Mouse (Mus musculus): ENCODE data around the gene Sfxn3. TPM values are rescaled to one million over a fixed set of nuclear protein-coding genes. Genes with fewer than 3 reads are reported as not detected.

Sfxn3 gene
- polyA plus RNA-seq, 1 experiment, result not detected

DNA sequence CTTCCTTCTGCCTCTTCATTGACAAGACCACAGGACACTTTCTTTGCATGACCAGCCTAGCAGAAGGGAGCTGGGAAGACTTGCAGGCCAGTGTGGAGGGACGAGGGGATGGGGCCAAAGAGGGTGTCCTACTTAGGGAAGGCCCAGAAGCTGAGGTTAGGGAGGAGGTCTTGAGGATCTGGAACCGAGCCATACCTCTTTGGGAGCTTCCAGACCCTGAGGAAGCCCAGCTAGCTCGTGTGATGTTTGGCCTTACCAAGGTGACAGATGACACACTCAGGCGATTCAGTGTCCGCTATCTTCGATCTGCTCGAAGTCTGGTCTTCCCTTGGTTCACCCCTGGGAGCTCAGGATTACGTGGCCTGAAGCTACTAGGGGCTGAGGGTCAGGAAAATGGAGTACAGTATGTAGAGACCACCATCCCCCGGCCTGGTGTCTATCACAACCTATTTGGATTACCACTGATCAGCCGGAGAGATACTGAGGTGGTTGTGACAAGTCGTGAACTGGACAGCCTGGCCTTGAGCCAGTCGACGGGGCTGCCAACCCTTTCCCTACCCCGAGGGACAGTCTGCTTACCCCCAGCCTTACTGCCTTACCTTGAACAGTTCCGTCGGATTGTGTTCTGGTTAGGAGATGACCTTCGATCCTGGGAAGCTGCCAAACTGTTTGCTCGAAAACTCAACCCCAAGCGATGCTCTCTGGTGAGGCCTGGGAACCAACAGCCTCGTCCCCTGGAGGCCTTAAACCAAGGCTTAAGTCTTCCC lies 39.7 kb upstream of the Sfxn3 start:
- Histone ChIP-seq H3K4me1 (ENCODE audit: control insufficient read depth, insufficient read depth, low read length) (peaks cover 23% of the 10 kb centered on the region), H3K27ac (ENCODE audit: insufficient read depth, low read depth, low read length) (no peak overlapping the region), H3K4me3 (ENCODE audit: insufficient read depth, low read depth, low read length) (peak overlapping the region; percentile 68)
- TF ChIP-seq POLR2A (IDR thresholded peaks at IDR 0.05; ENCODE audit: insufficient read depth, low read depth, low read length), result no peak
- no peak for TF ChIP-seq CTCF (IDR thresholded peaks at IDR 0.05; ENCODE audit: insufficient read depth, low read depth, low read length)
- 89% methylated on average over 20 of the region's 20 CpGs for WGBS

DNA sequence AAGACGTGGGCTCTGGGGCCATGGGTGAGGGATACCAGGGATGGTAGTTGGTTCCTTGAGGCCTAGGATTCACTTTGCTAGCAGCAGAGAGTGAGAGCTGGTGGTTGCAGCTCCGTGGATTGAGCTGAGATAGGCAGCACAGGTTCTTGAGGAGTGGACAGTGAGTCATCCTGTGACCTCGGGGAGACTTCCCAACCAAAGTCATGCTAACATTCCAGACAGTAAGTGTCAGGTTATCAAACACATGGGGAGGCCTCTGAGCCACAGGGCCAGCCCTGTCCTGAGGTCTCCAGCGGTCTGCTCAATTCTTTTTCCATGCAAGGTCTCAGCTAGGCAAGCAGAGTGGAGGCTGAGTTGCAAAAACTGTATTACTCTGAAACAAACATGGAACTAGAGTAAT lies 36.7 kb upstream of the Sfxn3 start:
- no peak overlapping the region for H3K4me3 ChIP-seq (ENCODE audit: insufficient read depth, low read depth, low read length)
- no peak overlapping the region for H3K27ac ChIP-seq (ENCODE audit: insufficient read depth, low read depth, low read length)
- peaks cover 24% of the 10 kb centered on the region for H3K4me1 ChIP-seq (ENCODE audit: control insufficient read depth, insufficient read depth, low read length)
- TF ChIP-seq POLR2A (IDR thresholded peaks at IDR 0.05; ENCODE audit: insufficient read depth, low read depth, low read length) (no peak), CTCF (IDR thresholded peaks at IDR 0.05; ENCODE audit: insufficient read depth, low read depth, low read length) (no peak)
- WGBS, result 92% methylated on average over 4 of the region's 4 CpGs

DNA sequence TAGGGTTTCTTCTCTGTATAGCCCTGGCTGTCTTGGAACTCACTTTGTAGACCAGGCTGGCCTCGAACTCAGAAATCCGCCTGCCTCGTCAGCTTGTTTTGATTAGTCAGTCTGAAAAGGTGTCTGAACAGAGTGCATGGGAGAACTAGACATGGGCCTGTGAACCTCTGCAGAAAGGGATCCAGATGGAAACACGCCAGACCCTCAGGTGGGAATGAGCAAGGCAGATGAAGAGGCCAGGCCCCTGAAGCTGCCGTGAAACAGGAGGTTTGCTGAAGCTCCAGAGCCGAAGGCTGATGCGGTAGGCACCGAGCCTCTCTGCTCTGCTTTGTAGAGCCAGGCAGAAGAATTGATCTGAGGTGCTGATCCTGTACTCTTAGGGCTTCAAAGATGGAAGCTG lies 35.1 kb upstream of the Sfxn3 start:
- Histone ChIP-seq H3K4me3 (ENCODE audit: insufficient read depth, low read depth, low read length) (no peak overlapping the region), H3K4me1 (ENCODE audit: control insufficient read depth, insufficient read depth, low read length) (peaks cover 30% of the 10 kb centered on the region), H3K27ac (ENCODE audit: insufficient read depth, low read depth, low read length) (no peak overlapping the region)
- 86% methylated on average over 8 of the region's 8 CpGs for WGBS
- TF ChIP-seq POLR2A (IDR thresholded peaks at IDR 0.05; ENCODE audit: insufficient read depth, low read depth, low read length) (no peak), CTCF (IDR thresholded peaks at IDR 0.05; ENCODE audit: insufficient read depth, low read depth, low read length) (no peak)

DNA sequence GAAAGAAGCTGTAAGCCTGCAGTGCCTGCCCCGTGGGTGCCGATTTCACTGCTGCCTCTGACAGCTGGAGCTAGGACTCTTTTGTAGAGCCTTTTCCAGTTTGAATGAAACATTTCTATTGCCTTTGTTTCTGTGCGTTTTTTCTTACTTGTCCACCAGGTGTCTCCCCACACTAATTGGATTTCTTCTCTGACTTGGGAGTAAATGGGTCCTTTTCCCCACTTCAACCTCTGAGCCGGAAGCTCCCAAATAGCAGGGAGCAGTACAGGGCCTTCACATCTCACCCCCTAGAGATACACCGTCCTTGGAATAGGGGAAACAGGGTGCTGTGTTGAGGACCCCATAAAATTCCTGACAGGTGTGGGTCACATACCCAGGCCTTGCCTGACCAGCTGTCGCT lies 34.7 kb upstream of the Sfxn3 start:
- peaks cover 26% of the 10 kb centered on the region for H3K4me1 ChIP-seq (ENCODE audit: control insufficient read depth, insufficient read depth, low read length)
- TF ChIP-seq CTCF (IDR thresholded peaks at IDR 0.05; ENCODE audit: insufficient read depth, low read depth, low read length), result no peak
- no peak for TF ChIP-seq POLR2A (IDR thresholded peaks at IDR 0.05; ENCODE audit: insufficient read depth, low read depth, low read length)
- 28% methylated on average over 6 of the region's 6 CpGs for WGBS
- no peak overlapping the region for H3K4me3 ChIP-seq (ENCODE audit: insufficient read depth, low read depth, low read length)
- no peak overlapping the region for H3K27ac ChIP-seq (ENCODE audit: insufficient read depth, low read depth, low read length)

DNA sequence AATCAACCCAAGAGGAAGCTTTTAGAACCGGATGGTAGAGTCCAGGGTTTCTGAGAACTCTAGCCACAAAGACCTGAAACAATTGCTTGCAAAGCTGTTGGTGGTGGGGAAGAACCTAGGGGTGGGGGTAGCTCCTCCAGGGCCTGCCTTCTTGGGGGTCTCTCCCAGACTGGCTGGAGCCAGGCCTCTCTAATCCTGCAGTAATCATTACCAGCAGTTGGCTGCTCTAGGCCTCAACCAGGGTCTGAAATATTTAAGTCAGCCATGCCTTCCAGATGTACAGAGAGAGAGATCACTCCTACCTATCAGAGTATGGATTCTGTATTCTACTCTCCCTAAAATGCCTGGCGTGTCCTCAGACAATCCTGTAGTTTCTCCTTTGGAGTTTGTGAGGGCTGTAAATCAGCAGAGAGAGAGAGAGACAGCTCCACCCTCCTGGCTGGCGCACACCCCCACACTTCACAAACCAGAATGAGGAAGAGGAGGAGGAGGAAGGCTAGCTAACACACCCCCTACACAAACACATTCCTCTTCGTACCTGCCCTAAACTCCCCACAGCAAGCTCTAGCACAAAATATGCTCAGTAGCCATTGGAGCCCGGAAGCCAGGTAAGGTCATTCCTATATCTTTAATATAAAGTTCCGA lies 33.6 kb upstream of the Sfxn3 start:
- 76% methylated on average over 6 of the region's 6 CpGs for WGBS
- Histone ChIP-seq H3K4me3 (ENCODE audit: insufficient read depth, low read depth, low read length) (no peak overlapping the region), H3K4me1 (ENCODE audit: control insufficient read depth, insufficient read depth, low read length) (peaks cover 24% of the 10 kb centered on the region), H3K27ac (ENCODE audit: insufficient read depth, low read depth, low read length) (no peak overlapping the region)
- no peak for TF ChIP-seq POLR2A (IDR thresholded peaks at IDR 0.05; ENCODE audit: insufficient read depth, low read depth, low read length)
- TF ChIP-seq CTCF (IDR thresholded peaks at IDR 0.05; ENCODE audit: insufficient read depth, low read depth, low read length), result no peak

DNA sequence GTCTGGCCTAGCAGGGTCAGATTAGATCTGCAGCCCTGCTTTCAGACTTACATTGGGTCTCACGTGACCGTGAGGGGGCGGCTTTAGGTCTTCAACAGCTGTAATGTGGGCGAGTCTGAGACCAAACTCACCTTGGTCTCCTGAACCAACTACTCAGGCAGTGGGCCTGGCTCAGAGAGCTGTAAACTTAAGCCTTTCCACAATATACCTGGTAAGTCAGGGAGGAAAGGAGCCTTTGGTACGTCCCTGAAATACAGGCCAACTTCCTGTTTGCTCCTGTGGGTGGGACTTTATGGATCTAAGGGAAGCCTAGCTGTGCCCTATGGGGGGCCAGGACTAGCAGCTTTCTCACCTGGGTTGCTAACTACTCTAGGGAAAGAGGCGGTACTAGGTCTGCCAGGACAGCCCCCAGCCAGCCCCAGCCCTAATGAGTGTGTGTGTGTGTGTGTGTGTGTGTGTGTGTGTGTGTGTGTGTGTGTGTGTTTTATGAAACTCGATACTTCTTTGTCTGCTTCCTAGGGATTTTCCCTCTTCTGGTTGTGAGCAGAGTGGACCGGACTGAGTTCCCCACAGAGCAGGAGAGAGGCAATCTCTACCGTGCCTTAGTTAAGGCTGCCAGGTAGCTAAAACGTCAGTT lies 32.9 kb upstream of the Sfxn3 start, which contains the start of gene Lzts2:
TSS of gene Lzts2 (plus strand) at position 80 of the 637 bp plus-strand sequence.
- peak within 1 kb of the TSS; percentile 90 for H3K27ac ChIP-seq (ENCODE audit: insufficient read depth, low read depth, low read length)
- 33% methylated on average over 10 of the region's 10 CpGs for WGBS
- TF ChIP-seq POLR2A (IDR thresholded peaks at IDR 0.05; ENCODE audit: insufficient read depth, low read depth, low read length) (no peak), CTCF (IDR thresholded peaks at IDR 0.05; ENCODE audit: insufficient read depth, low read depth, low read length) (no peak)
- H3K4me3 ChIP-seq (ENCODE audit: insufficient read depth, low read depth, low read length), result peak within 1 kb of the TSS; percentile 48
- H3K4me1 ChIP-seq (ENCODE audit: control insufficient read depth, insufficient read depth, low read length), result peaks cover 25% of the 10 kb centered on the region

DNA sequence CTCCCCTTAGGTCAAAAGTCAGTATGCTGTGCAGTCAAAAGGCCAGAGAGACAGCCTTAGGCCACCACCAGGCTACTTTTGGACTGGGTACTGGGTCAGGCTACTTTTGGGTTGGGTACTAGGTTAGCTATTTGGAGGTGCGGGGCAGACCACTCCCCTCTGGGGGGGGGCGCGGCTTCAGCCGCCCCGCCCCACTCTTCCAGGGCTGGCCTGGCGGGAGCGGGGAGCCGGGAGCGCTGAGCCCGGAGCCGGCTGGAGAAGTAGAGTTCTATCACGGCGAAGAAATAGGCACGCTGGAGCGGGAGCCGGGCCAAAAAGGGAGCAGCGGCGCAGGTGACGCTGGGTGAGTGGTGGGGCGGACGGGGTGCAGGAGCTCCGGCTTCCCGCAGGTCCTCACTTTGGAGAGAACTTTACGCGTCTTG lies 32.3 kb upstream of the Sfxn3 start:
- 1% methylated on average over 25 of the region's 25 CpGs for WGBS
- H3K27ac ChIP-seq (ENCODE audit: insufficient read depth, low read depth, low read length), result peak overlapping the region; percentile 90
- TF ChIP-seq POLR2A (IDR thresholded peaks at IDR 0.05; ENCODE audit: insufficient read depth, low read depth, low read length) (peak; percentile 17; the same call in 1 of the 2 replicates), CTCF (IDR thresholded peaks at IDR 0.05; ENCODE audit: insufficient read depth, low read depth, low read length) (no peak)

DNA sequence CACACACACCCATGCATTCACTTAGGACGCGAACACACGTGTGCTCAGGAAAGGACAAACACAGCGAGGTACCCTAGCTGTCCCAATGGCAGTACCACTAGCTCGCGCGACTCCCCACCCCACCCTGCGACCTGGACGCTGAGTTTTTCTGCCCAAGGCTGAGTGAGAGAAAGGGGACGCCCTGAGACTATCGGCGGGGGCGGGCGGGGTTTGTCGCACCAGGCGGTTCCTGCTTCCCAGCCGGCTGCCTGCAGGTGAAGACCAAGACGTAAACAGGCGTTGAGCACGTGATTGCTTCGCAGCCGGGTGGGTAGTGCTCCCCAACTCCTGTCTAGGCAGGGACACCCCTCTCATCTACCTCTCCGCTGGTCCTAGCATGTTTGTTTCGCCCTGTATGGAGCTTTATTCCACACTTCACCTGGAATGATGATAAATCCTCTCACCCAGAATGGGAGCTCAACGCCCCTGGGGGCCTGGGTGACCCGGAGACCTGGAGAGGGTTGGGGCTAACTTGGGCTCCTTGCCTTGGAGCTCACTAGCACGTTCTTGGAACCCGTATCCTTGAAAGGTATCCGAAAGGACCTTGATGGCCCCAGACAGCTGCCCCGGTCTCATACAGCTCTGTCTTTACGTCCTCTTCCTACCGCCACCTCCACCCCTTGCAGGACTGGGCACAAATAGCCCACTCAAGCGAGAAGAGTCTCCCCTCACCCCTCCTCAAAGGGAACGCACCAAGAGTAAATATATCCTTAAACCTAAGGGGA lies 31.6 kb upstream of the Sfxn3 start:
- H3K4me3 ChIP-seq (ENCODE audit: insufficient read depth, low read depth, low read length), result peak overlapping the region; percentile 48
- TF ChIP-seq POLR2A (IDR thresholded peaks at IDR 0.05; ENCODE audit: insufficient read depth, low read depth, low read length) (no peak), CTCF (IDR thresholded peaks at IDR 0.05; ENCODE audit: insufficient read depth, low read depth, low read length) (no peak)
- peak overlapping the region; percentile 90 for H3K27ac ChIP-seq (ENCODE audit: insufficient read depth, low read depth, low read length)
- H3K4me1 ChIP-seq (ENCODE audit: control insufficient read depth, insufficient read depth, low read length), result peaks cover 30% of the 10 kb centered on the region
- 2% methylated on average over 34 of the region's 34 CpGs for WGBS

More for the DNA sequence above, 32.3 kb upstream of the Sfxn3 start:
- Histone ChIP-seq H3K4me3 (ENCODE audit: insufficient read depth, low read depth, low read length) (peak overlapping the region; percentile 48), H3K4me1 (ENCODE audit: control insufficient read depth, insufficient read depth, low read length) (peaks cover 25% of the 10 kb centered on the region)
